Mouse (Mus musculus): ENCODE results near the gene Gm16181.

Gm16181 gene

DNA sequence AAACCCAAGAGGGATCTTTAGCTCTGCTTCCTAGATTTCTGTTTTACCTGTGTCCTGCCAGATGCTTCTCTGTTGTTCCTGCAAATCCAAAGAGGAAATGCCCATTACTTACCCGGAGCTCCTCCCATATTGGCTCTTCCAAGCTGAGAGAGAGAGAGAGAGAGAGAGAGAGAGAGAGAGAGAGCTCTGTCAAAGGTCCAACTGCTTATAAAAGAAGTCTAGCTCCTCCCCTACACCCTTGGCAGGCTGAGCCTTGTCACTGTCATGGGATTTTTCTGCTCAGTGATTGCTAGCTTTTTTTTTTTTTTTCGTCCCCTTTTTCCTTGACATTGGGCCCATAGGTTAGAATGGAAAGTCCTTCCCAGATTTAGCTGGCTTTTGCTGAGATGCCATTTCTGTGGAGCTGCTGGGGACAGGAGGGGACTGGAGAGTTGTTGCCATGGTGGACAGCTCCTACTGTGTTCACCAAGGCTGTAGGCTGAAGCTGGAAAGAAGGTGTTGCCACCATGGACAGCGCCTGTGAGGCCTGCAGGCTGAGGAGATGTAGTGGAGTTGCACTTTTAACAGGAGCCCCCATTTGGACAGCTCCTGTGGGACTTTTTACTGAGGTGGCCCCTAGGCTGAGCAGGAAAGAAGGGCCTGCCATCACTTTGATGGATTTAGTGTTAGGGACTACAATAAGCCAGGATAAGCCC, 49.2 kb downstream of the Gm16181 start:
- DNase-seq (ENCODE audit: low read depth, low spot score), result no peak

DNA sequence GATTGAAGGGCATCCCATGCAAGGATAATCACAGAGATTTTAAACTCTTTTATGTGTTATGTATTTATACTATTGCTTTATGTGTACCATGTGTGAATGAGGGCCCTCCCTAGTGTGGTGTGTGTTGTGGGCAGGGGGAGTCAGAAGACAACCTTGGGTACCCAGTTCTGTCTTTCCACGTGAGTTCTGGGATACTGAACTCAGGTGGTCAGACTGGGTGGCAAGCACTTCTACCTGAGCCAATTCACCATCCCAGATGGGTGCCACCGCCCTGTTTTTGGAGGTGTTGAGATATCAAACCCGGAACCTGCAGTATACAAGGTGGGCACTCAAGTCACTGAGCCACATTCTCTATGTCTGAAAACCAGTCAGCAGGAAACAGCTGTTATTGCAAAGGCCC, 51.6 kb downstream of the Gm16181 start:
- DNase-seq (ENCODE audit: low read depth, low spot score), result no peak
